Mouse (Mus musculus) spleen, adult 2 months (tissue): ENCODE data around the gene Pdgfra.

Experiments used
- CTCF ChIP-seq: fragments of 200-500 bp; IDR thresholded peaks from 2 replicates; pipeline ENCODE4 v1.5.1; 2011; ENCODE audit warnings: mild to moderate bottlenecking, inconsistent platforms; ENCODE audit not compliant: insufficient read depth, insufficient read length, insufficient replicate concordance; ENCODE audit errors: extremely low read depth
- POLR2A ChIP-seq: fragments of 200-500 bp; IDR thresholded peaks from 2 replicates; pipeline ENCODE4 v1.6.1; 2011; ENCODE audit warnings: low read depth, low read length, inconsistent platforms

DNA sequence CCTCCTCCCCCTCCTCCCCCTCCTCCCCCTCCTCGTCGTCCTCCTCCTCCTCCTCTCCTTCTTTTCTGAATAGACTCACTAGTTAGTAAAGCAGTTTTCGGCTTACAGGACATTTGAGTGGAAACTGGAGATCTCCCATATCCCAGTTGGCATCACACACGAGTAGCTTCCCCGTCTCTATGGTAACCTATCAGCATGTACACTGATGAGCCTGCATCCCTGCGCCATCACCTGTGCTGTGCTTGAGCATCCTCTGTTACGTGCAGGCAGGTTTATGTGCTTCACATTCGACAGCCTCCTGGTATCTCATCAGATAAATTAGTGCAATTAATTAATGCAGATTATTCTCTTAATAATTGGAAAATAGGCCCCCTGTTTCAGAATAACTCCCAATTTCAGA is 46.3 kb downstream of the Pdgfra start:
- no peak for TF ChIP-seq POLR2A
- no peak for TF ChIP-seq CTCF
